Mouse (Mus musculus) CH12F3 (cell line): ENCODE data around the gene Rnf135.
"Not testable (repeated sequence)": the region's sequence is repeated elsewhere in the genome, so short reads cannot be mapped to it uniquely, and the experiment has no call there.

Experiments used
- in situ Hi-C: fragments of 300-500 bp; cut with MboI; formaldehyde crosslinking; loops from 2 replicates; pipeline ENCODE4 v1.14.3; 2020; ENCODE audit warnings: low sequenced_read_pairs

Gene Rnf135

DNA sequence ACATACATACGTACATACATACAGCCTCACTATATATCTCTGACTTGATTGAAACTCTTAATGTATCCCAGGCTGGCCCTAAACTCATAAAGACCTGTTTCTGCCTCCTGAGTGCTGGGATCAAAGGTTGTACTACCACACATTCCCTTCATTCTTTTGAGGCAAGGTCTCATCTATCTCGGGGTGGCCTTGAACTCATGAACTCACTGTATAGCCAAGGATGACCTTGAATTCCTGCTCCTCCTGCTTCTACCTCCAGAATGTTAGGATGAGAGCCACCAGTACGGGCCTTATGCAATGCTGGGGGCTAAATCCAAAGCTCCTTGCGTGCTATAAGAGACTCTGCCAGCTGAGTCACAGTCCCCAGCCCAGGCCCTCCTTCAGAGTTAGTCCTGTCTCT lies 22.6 kb upstream of the Rnf135 start:
- in situ Hi-C loops: no loop called here

GRCm38 (mm10) chr11:80163362-80164116 lies 20.1 kb upstream of the Rnf135 start:
- in situ Hi-C loops: no loop called here

GRCm38 (mm10) chr11:80164224-80164623 lies 19.4 kb upstream of the Rnf135 start:
- in situ Hi-C loops: no loop called here

DNA sequence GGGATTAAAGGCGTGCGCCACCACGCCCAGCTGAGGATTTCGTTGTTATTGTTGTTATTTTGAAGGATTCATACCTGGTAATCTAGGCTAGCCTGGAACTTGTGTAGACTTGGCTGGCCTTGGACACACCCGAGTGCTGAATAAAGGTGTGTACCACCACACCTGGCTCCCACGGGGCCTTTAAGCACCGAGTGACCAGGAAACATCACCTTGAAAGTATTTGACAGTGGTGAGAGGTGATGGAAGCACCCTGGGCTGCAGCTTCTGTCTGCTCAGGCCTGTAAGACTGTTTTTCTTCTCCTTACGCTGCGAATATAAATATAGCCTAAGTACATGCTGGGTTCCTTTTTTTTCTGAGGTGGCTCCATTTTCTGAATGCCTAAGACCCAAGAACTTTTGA lies 15.5 kb upstream of the Rnf135 start:
- in situ Hi-C loops: no loop called here

DNA sequence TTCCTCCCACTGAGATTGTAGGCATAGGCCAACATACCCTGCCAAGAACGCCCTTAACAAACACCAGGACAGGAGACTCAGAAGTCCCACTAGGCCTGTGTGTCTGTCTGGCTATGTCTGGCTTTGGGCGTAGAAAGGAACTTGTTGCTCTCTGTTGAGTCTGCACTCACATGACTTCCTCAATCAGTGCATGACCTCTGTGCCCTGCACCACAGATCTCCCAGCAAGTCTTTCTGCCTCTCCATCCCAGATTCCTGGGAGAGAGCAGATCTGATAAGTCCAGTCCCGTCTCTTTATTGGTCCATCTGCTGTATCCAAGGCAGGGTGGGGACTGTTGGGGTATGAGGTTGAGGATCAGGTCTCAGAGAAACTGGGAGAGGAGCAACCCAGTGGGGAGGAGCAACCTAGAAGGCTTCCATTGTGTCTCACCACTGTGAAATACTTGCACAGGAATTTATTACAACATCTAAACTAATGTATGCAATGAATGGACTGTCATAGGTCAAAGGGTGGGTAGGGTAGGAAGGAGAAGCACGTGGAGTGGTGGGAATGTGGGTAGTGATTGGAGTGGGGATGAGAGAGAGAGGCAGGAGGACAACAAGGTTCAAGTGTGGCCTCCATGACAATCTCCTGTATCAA lies 14.9 kb upstream of the Rnf135 start:
- in situ Hi-C loops: no loop called here

DNA sequence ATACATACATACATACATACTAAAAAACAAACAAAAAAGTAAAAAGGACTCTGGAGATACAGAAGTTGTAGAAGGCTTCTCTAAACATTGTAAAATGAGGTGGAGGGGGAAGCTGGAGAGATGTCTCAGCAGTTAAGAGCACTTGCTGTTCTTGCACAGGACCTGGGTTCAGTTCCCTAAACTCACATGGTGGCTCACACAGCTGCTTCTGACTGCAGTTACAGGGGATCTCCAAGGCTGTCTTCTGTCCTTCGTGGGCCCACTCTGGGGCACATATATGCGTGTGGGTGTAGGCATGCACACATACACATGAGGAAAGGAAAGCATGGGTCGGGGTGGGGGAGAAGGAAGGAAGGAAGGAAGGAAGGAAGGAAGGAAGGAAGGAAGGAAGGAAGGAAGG lies 14.0 kb upstream of the Rnf135 start:
- in situ Hi-C loops: no loop called here

DNA sequence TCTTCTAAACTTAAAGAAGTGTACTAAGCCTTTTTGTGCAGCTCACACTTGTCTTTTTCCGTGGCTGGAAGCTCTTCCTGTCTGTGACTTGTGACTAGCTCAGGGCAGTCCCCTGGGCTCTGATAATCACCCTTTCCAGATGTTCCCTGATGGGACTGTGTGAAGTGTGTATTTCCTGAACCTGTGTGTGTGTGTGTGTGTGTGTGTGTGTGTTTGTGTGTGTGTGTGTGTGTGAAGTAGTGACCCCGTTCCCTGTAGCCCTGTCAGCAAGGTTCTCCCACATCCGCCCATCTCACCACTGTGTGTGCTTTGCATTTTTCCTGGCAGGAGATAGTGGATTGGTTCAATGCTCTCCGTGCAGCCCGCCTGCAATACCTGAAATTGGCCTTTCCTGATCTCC lies 13.3 kb upstream of the Rnf135 start:
- in situ Hi-C loops: no loop called here

- in situ Hi-C loops: no loop called here
These were observed 11.8 kb upstream of the Rnf135 start for GRCm38 (mm10) chr11:80171884-80172283.

- in situ Hi-C loops: no loop called here
These were observed 9.5 kb upstream of the Rnf135 start for GRCm38 (mm10) chr11:80173963-80174670.

DNA sequence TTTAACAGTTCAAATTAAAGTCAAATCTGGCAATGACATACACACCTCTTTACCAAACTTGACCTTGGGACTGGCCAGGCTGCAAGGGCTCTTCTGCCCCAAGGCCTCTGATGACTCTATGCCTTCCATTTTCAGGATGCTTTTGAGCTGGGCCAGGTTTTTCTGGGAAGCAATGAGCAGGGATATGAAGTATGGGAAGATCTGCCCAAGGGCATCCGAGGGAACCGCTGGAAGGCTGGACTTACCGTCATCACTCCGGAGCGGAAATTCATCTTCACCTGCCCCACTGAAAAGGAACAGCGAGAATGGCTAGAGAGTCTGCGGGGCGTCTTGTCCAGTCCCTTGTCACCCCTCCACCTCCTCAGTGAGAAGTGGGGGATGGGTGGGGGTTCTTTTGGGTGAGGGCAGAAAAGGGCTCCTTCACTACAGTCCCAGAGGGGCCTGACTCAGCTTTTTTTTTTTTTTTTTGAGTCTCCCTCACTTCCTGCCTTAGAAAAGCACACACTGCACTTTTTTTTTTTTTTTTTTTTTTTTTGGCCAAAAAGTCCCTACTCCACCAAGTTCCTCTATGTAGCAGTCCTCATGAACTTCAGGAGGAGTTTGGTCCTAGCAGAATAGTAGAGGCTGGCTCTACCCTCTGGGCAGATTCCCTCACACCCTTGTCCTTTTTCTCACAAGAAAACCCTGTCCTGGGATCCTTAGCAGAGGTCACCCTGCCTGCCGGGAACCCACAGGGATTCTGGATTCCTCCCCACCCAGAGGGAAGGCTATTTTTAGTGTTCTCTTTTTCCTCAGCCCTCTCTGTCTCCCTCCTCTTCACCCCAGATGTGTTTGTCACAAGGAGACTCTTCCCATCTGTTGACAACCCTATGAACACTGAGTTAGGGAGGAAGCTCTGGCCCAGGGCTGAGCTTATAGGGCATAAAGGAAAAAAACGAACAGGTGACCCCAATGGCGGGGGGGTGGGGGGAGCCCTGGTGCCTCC lies 6.4 kb upstream of the Rnf135 start:
- in situ Hi-C loops: no loop called here

- in situ Hi-C loops: no loop called here
These were observed 5.3 kb upstream of the Rnf135 start for GRCm38 (mm10) chr11:80178316-80178715.

DNA sequence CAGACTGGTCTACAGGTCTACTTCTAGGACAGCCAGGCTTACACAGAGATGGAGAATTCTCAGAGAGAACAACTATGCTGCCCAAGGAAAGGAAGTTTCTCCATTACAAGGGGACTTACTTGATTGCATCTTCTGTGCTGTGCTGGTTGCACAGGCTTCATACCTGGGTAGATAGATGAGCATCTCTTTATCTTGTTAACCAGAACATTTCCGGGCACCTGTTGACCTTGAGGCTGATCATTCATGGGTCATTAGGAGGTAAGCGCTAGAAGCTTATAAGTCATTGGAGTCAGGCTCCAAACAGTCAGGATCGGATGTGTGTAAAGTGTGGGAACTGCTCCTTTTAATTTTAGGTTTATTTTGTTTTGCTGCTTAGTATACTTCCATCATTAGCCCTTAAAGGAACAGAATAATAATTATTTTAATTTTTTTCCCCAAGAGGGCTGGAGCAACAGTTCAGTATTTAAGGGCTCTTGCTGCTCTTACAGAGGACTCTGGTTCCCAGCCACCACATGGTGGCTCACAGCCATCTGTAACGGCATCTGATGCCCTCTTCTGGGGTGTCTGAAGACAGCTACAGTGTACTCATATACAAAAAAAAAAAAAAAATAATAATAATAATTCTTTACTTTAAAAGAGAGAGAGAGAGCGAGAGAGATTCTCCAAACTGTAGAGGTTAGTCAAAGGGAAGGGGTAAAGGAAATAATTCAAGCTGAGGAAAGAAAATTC lies 2.5 kb upstream of the Rnf135 start:
- in situ Hi-C loops: no loop called here

- in situ Hi-C loops: not testable (repeated sequence)
These were observed 472 bp upstream of the Rnf135 start for GRCm38 (mm10) chr11:80183054-80183704.

GRCm38 (mm10) chr11:80184531-80185071 lies 950 bp downstream of the Rnf135 start:
- in situ Hi-C loops: no loop called here

DNA sequence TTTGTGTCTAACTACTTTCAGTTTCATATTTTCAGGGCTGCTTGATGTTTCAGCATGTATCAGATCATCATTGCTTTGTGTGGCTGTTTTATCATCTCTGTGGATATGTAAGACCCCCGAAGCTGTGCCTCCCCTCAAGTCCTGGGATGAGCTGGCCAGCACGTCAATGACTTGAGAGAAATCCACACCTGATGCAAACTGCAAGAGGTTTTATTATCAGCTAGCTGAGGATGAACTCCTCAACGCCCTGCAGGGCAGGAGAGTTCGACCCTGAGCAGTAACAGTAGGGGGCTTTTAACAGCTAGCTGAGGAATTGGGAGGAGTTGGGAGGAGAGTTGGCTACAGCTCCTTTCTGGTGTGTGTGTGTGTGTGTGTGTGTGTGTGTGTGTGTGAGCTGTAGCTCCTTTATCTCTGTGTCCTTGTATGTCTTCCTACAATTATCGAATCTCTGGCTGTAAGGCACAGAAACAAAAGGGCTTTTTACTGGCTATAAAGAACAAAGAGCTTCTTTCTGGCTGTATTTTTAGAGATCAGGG lies 1.9 kb downstream of the Rnf135 start:
- in situ Hi-C loops: not testable (repeated sequence)

- in situ Hi-C loops: no loop called here
These were observed 6.6 kb downstream of the Rnf135 start for GRCm38 (mm10) chr11:80190280-80190679.

DNA sequence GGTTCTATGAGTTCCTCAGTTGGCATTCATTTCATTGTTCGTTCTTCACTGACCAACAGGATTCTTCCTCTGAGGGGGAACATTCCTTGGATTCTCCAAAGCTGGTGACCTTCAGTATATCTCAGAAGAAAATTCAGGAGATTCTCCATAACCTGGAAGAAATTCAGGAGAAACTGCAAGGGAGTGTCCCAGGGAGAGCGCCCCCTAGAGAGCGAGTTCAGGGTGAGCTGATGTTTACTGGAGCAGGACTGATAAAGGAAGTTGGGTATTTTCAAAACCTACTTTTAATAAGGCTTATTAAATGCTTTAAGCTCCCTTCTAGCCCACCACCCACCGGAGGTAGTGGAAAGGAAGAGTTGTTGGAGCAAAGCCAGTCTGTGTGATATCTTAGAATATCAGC lies 10.2 kb downstream of the Rnf135 start:
- in situ Hi-C loops: no loop called here

DNA sequence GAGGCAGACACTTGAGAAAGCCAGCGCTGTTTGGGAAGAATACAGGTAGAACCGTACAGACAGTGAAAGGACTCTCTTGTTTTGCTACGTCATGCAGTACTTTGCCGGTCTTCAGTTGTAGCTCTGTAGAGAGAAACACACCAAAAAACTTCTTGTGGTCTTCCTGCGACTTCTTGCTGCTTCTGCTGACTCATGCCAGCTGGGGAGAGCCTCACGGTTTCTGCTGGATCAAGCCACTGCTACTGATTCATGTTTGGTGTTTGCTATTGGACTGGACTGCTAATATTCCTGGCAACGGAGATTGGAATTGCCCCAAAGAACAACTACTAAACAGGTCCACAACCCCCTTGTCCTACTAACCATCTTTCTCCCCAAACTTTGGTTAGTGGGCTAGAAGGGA lies 12.7 kb downstream of the Rnf135 start:
- in situ Hi-C loops: no loop called here

DNA sequence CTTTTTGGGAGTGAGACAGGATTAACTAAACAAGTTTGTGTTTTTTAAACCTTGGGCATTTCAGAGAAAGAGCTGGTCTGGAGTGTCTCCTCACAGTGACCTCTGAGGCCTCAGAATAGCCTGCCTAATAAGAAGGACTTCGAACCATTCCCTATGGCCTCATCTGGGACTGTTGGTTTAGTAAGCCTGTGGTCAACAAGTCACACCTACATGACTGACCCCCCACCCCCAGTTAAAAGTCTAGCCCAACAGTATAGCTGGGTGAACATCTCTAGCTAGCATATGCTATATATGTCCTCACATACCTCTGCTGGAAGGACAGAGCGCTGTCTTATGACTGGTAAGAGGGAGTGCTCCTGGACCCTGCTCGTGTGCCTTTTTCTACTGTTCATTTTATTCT lies 15.7 kb downstream of the Rnf135 start:
- in situ Hi-C loops: no loop called here
